Mouse (Mus musculus): ENCODE results near the gene Mcf2l. TPM values are rescaled to one million over a fixed set of nuclear protein-coding genes. Genes with fewer than 3 reads are reported as not detected.

Gene Mcf2l
- polyA plus RNA-seq, 1 experiment = not detected

- no peak for TF ChIP-seq GATA1 (IDR thresholded peaks at IDR 0.05; ENCODE audit: low read length)
These were observed 148.2 kb downstream of the Mcf2l start for GRCm38 (mm10) chr8:13021830-13022229.

GRCm38 (mm10) chr8:13025487-13026224 is 152.1 kb downstream of the Mcf2l start, which contains the start of gene F7:
Gene F7 (plus strand): TSS chr8:13026034.
- no peak for TF ChIP-seq GATA1 (IDR thresholded peaks at IDR 0.05; ENCODE audit: low read length)

GRCm38 (mm10) chr8:13027615-13028014 is 154.0 kb downstream of the Mcf2l start:
- no peak for TF ChIP-seq GATA1 (IDR thresholded peaks at IDR 0.05; ENCODE audit: low read length)

DNA sequence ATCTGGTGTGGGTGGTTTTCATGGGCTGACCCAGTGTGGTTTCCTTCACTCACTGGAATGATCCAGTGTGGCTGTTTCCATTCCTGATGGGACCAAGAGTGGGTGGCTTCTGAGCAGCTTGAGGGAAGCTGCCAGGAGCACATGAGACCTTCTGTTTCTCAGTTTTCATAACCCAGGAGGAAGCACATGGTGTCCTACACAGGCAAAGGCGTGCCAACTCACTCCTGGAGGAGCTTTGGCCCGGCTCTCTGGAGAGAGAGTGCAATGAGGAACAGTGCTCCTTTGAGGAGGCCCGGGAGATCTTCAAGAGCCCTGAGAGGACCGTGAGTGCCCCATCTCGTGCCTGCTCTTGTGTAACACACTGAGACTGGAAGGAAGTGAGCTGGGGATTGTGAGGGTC is 154.9 kb downstream of the Mcf2l start:
- TF ChIP-seq GATA1 (IDR thresholded peaks at IDR 0.05; ENCODE audit: low read length) = no peak

GRCm38 (mm10) chr8:13036346-13036812 is 162.8 kb downstream of the Mcf2l start:
- no peak for TF ChIP-seq GATA1 (IDR thresholded peaks at IDR 0.05; ENCODE audit: low read length)

- TF ChIP-seq GATA1 (IDR thresholded peaks at IDR 0.05; ENCODE audit: low read length) = no peak
These were observed 163.4 kb downstream of the Mcf2l start, which contains the start of gene F10 for GRCm38 (mm10) chr8:13037015-13037414. Gene F10 (plus strand): TSS chr8:13037308.

DNA sequence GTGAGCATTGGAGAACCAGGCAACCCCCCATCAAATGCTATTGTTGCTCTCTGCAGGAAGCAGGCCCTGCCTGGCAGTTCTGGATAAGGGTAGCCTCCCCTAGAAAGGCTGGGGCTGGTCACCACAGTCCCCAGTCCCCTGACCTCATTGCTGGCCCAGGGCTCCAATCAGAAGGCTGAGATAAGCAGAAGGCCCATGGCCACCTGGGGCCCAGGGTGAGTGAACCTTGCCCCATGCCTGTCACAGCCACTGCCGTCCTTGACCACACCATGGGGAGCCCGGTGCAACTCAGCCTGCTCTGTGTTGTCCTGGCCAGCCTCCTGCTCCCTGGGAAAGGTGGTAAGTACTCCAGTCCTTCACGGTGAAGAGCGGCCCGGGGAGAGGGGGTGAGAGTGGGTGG is 164.0 kb downstream of the Mcf2l start:
- no peak for TF ChIP-seq GATA1 (IDR thresholded peaks at IDR 0.05; ENCODE audit: low read length)

DNA sequence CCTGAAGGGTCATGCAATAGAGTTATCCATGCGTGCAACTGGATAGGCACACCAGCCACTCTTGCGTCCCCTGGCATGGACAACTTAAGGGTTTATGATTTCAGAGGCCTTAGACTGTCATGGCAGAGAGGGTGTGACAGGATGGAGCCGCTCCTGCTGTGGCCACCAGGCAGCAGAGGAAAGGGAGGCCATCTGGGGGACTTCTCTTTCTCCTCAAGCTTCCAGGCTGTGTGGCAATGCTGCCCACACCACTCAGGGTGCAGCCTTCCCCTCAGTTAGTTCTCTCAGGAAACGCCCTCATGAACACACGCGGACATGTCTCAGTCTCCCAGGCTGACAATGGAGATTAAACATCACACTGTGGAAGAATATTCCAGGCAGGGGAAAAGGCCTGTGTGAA is 165.4 kb downstream of the Mcf2l start:
- no peak for TF ChIP-seq GATA1 (IDR thresholded peaks at IDR 0.05; ENCODE audit: low read length)

- TF ChIP-seq GATA1 (IDR thresholded peaks at IDR 0.05; ENCODE audit: low read length) = no peak
These were observed 167.9 kb downstream of the Mcf2l start for GRCm38 (mm10) chr8:13041459-13041858.

DNA sequence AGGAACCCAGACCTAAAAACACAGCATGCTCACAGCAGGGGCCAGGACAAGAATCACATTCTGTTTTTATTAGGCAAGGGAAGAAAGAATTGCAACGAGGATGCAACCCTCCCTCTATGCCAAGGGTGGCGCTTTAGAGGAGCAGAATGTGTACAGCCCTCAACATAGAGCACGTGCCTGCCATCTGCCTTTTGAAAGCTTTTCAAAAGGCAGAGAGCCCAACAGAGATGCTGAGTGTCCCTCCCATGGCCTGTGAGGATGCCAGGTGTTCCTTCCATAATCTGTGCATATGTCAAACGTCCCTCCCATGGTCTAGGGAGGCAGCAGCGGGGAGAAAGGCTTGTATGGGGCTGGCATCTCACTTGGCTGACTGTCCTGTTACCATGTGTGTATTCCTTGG is 174.0 kb downstream of the Mcf2l start:
- TF ChIP-seq GATA1 (IDR thresholded peaks at IDR 0.05; ENCODE audit: low read length) = no peak

DNA sequence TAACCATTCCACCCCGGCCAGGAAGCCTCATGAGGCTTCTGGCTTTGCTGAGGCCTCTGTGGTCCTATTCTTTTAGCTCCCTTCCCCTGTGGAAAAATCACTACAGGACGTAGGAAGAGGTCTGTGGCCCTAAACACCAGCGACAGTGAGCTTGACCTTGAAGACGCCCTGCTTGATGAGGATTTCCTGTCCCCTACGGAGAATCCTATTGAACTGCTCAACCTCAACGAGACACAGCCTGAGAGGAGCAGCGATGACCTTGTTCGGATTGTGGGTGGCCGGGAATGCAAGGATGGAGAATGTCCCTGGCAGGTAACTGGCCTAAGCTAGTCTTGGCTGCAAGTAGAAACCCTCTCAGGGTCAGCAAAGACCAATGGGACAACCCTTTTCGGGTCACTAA is 176.9 kb downstream of the Mcf2l start:
- no peak for TF ChIP-seq GATA1 (IDR thresholded peaks at IDR 0.05; ENCODE audit: low read length)

DNA sequence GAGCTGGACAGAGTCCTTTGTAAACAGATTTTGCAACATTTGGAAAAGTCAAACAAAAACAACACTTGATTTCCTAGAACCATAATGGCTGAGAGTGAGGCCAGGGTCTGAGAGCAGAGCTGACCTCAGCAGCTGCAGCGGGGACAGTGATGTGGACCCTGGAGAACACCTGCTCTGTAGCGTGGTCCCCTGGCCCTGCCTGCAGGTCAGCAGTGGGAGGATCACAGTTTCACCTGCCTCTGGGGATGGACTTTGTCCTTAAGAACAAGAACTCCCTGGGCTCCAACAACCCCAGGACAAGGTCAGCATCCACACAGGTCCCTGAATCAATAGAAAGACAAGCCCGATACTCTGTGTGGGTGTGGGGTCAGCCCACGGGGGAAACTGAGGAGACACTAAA is 183.7 kb downstream of the Mcf2l start:
- TF ChIP-seq GATA1 (IDR thresholded peaks at IDR 0.05; ENCODE audit: low read length) = no peak

- TF ChIP-seq GATA1 (IDR thresholded peaks at IDR 0.05; ENCODE audit: low read length) = no peak
These were observed 187.0 kb downstream of the Mcf2l start, which contains the start of gene Proz for GRCm38 (mm10) chr8:13060441-13061150. Gene Proz (plus strand): TSS chr8:13060914.

DNA sequence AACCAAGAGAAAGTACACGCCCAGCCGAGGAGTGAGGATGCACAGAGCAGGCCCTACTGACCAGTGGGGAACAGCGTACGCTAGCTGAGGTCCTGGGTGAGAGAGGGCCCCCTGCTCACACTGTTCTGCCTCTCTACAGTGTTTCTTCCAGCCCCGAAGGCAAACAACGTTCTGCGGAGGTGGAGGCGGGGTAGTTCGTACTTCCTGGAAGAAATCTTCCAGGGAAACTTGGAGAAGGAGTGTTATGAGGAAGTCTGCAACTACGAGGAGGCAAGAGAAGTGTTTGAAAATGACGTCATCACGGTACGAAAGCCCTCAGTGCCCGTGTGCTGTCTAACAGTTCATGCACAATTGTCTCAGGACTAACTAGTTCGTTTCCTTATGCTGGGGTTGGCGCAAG is 189.5 kb downstream of the Mcf2l start:
- TF ChIP-seq GATA1 (IDR thresholded peaks at IDR 0.05; ENCODE audit: low read length) = no peak

Other genes with a start within 250 kb of the Mcf2l start
- gene Tubgcp3, start 201.6 kb upstream of the Mcf2l start, polyA plus RNA-seq (2012) = 39.8 and 41.6 TPM in 2 replicates
- not detected in 2 replicates for gene Atp11a, start 116.8 kb upstream of the Mcf2l start, polyA plus RNA-seq (2012)
- not detected in 2 replicates for gene F7, start 152.2 kb downstream of the Mcf2l start, polyA plus RNA-seq (2012)
- not detected in 2 replicates for gene F10, start 163.5 kb downstream of the Mcf2l start, polyA plus RNA-seq (2012)
- not detected in 2 replicates for gene Proz, start 187.1 kb downstream of the Mcf2l start, polyA plus RNA-seq (2012)
- 6.1 and 13.2 TPM in 2 replicates for gene Pcid2, start 231.7 kb downstream of the Mcf2l start, polyA plus RNA-seq (2012)
- gene Cul4a, start 231.8 kb downstream of the Mcf2l start, polyA plus RNA-seq (2012) = 60.9 and 97.4 TPM in 2 replicates

Measured in G1E-ER4 (cell line).